19 mouse cellular contexts compared by ENCODE assay signal in genomic region chr4:54986671-54987070, GRCm38 (mm10).
"Had no signal": no experiment of that assay in that cellular context is flagged by ENCODE, and none has a peak within 500 bp of the region (broad histone marks: within the 10 kb centered on the region; RNA-seq: fewer than 3 reads in every experiment).

No protein-coding gene starts in this region.

- H3K27me3 ChIP-seq: liver, embryonic 13.5 days; midbrain, embryonic 12.5 days; midbrain, embryonic 15.5 days; neural tube, embryonic 12.5 days; neural tube, embryonic 15.5 days had no signal

- H3K36me3 ChIP-seq: liver, embryonic 13.5 days; midbrain, embryonic 15.5 days; neural tube, embryonic 15.5 days had no signal

- H3K9ac ChIP-seq: liver, embryonic 13.5 days; midbrain, embryonic 12.5 days; midbrain, embryonic 15.5 days; neural tube, embryonic 12.5 days; neural tube, embryonic 15.5 days had no signal

- H3K4me1 ChIP-seq: liver, embryonic 13.5 days had no signal

- DNase-seq: kidney, adult 8-10 months; kidney, postnatal 14 days; layer of hippocampus, adult 9-11 months; liver, embryonic 13.5 days; lung, adult 2 months; lung, postnatal 14 days; right cerebral cortex, adult 18-20 months; right cerebral cortex, postnatal 14 days; right cerebral cortex, postnatal 4 days; thymus, adult 2 months; thymus, postnatal 14 days; thymus, postnatal 4 days had no signal

- H3K9me3 ChIP-seq: liver, embryonic 13.5 days; midbrain, embryonic 12.5 days; midbrain, embryonic 15.5 days; neural tube, embryonic 12.5 days; neural tube, embryonic 15.5 days had no signal

- H3K4me2 ChIP-seq: liver, embryonic 13.5 days; midbrain, embryonic 12.5 days; midbrain, embryonic 15.5 days; neural tube, embryonic 12.5 days; neural tube, embryonic 15.5 days had no signal

- H3K27ac ChIP-seq: layer of hippocampus, adult 2 months; liver, embryonic 13.5 days; macrophage; midbrain, embryonic 12.5 days; midbrain, embryonic 15.5 days; neural tube, embryonic 12.5 days; neural tube, embryonic 15.5 days; stomach, postnatal 0 days had no signal

- ATAC-seq: midbrain, embryonic 15.5 days had no signal

- H3K4me3 ChIP-seq: layer of hippocampus, adult 2 months; liver, embryonic 13.5 days; midbrain, embryonic 12.5 days; midbrain, embryonic 15.5 days; neural tube, embryonic 12.5 days; neural tube, embryonic 15.5 days had no signal
